Mouse (Mus musculus) CH12.LX (cell line): ENCODE measurements around the gene Adgb.

Source experiments
- E2F4 ChIP-seq: IDR thresholded peaks from 2 replicates; pipeline ENCODE4 v1.6.1; 2011; ENCODE audit warnings: low read depth, low read length, improper control_type of control experiment; ENCODE audit not compliant: insufficient replicate concordance
- EP300 ChIP-seq: IDR thresholded peaks from 2 replicates; pipeline ENCODE4 v1.6.1; 2011; ENCODE audit warnings: low read length, improper control_type of control experiment
- GABPA ChIP-seq: IDR thresholded peaks from 2 replicates; pipeline ENCODE4 v1.6.1; 2012; ENCODE audit warnings: low read depth, low read length, improper control_type of control experiment, inconsistent platforms; ENCODE audit not compliant: insufficient replicate concordance
- POLR2AphosphoS2 ChIP-seq: IDR thresholded peaks from 2 replicates; pipeline ENCODE4 v1.6.1; 2011; ENCODE audit warnings: low read depth, low read length, improper control_type of control experiment
- RCOR1 ChIP-seq: conservative IDR thresholded peaks from 2 replicates; pipeline ENCODE4 v1.6.1; 2012; ENCODE audit warnings: low read depth, mild to moderate bottlenecking, inconsistent platforms, low read length, improper control_type of control experiment
- TCF12 ChIP-seq: IDR thresholded peaks from 2 replicates; pipeline ENCODE4 v1.6.1; 2014; ENCODE audit warnings: low read depth, mild to moderate bottlenecking, inconsistent platforms, low read length, improper control_type of control experiment
- ZNF384 ChIP-seq: IDR thresholded peaks from 2 replicates; pipeline ENCODE4 v1.6.1; 2012; ENCODE audit warnings: low read depth, low read length, improper control_type of control experiment, inconsistent platforms

- TF ChIP-seq RCOR1 (no peak), E2F4 (no peak), EP300 (no peak), GABPA (no peak), ZNF384 (no peak), POLR2AphosphoS2 (no peak), TCF12 (no peak)
Measured at GRCm38 (mm10) chr10:10299987-10300386, 172.1 kb downstream of the Adgb start.
